Mouse (Mus musculus): ENCODE measurements around the gene Gm9821. TPM values are rescaled to one million over a fixed set of nuclear protein-coding genes. Genes with fewer than 3 reads are reported as not detected.

Gene Gm9821
- 1.8 and 2.8 TPM in 2 replicates for polyA plus RNA-seq (2014; fragmentation: Nextera tagmentation; extraction: Ambion mirVana)

DNA sequence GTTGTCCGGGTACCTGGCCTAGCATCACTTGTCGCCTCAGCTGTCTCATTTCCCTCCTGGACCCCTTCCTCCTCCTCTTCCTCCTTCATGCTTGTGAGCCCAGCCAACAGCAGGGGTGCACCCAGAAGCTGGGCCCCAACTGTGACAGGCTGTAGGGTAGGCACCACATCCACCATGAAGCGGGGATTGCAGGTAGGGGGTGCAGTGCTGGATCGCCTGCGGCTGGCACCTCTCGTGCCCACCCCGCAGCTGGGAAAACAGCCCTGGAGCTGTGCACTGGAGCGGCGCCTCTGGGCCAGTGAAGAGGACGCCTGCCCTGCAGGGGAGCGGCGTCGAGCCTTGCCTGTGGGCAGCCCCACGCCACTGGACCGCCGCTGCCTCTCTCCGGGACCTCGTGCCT lies at the start of gene Gm9821:
Gene Gm9821, plus strand, starts transcription at position 221 of the 400 bp plus-strand sequence.
- Histone ChIP-seq H3K4me1 (ENCODE audit: control insufficient read depth, insufficient read depth, low read length) (peaks cover 58% of the 10 kb centered on the region), H3K9me3 (replicated peaks; ENCODE audit: control insufficient read depth, low read length) (no peaks in the 10 kb centered on the region), H3K4me3 (ENCODE audit: low read depth, low read length) (no peak within 1 kb of the TSS), H3K36me3 (ENCODE audit: control insufficient read depth, insufficient read depth, low read length) (peaks cover 5% of the 10 kb centered on the region), H3K4me2 (peak within 1 kb of the TSS; percentile 52; the same call in 1 of the 2 replicates), H3K27me3 (ENCODE audit: control insufficient read depth, insufficient read depth, low read length) (no peaks in the 10 kb centered on the region), H3K27ac (ENCODE audit: low read depth, low read length) (no peak within 1 kb of the TSS), H3K9ac (ENCODE audit: low read depth, low read length) (0 out of 2 replicates have a peak within 1 kb of the TSS, but pooled peaks have one; percentile 54)
- no peak for ATAC-seq (replicated peaks; ENCODE audit: insufficient number of reproducible peaks, low FRiP score, low TSS enrichment)
- WGBS (ENCODE audit: insufficient replicate concordance), result 91% methylated on average over 18 of the region's 18 CpGs

DNA sequence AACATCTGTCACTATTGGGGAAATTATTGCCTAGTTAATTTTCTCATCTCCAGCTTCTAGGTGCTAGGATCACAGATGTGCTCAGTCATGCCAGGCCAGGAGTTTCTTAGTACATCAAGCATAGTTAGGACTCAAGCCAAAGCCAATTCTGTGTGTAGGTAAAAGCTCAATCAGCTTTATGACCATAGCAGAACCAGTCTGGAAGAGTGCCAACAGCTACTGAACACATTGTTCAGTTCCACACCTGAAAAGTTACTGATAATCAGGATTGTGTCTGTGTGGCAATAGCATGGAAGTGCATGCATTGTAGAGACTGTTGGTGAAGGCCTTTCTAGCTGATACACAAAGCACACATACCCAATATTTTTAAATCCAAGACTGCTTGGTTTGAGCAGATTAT lies 47.5 kb upstream of the Gm9821 start:
- Histone ChIP-seq H3K27me3 (ENCODE audit: control insufficient read depth, insufficient read depth, low read length) (no peaks in the 10 kb centered on the region), H3K36me3 (ENCODE audit: control insufficient read depth, insufficient read depth, low read length) (no peaks in the 10 kb centered on the region), H3K4me2 (no peak overlapping the region), H3K27ac (ENCODE audit: low read depth, low read length) (no peak overlapping the region), H3K4me3 (ENCODE audit: low read depth, low read length) (no peak overlapping the region), H3K4me1 (ENCODE audit: control insufficient read depth, insufficient read depth, low read length) (no peaks in the 10 kb centered on the region), H3K9ac (ENCODE audit: low read depth, low read length) (no peak overlapping the region), H3K9me3 (replicated peaks; ENCODE audit: control insufficient read depth, low read length) (no peaks in the 10 kb centered on the region)
- ATAC-seq (replicated peaks; ENCODE audit: insufficient number of reproducible peaks, low FRiP score, low TSS enrichment), result no peak

DNA sequence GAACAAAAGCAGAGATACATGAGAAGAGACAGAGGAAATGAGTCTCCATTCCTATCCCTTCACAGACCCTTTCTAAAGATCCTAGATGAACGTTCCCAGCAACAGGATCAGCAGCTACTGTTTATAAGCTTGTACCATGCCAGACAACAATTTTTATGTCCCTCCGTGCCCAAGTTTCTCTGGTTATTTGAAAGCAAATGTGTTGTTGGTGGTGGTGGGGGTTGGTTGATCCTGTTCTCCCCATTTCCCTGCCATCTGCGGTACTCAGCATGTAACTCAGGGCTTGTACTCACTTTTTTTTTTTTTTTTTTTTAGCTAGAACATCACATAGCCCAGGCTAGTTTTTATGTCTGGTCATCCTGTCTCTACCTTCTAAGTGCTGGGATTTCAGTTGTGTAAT lies 46.4 kb upstream of the Gm9821 start:
- Histone ChIP-seq H3K27ac (ENCODE audit: low read depth, low read length) (no peak overlapping the region), H3K9ac (ENCODE audit: low read depth, low read length) (no peak overlapping the region), H3K27me3 (ENCODE audit: control insufficient read depth, insufficient read depth, low read length) (no peaks in the 10 kb centered on the region), H3K36me3 (ENCODE audit: control insufficient read depth, insufficient read depth, low read length) (no peaks in the 10 kb centered on the region), H3K4me2 (no peak overlapping the region), H3K4me1 (ENCODE audit: control insufficient read depth, insufficient read depth, low read length) (no peaks in the 10 kb centered on the region), H3K9me3 (replicated peaks; ENCODE audit: control insufficient read depth, low read length) (no peaks in the 10 kb centered on the region), H3K4me3 (ENCODE audit: low read depth, low read length) (no peak overlapping the region)
- ATAC-seq (replicated peaks; ENCODE audit: insufficient number of reproducible peaks, low FRiP score, low TSS enrichment), result no peak
- WGBS (ENCODE audit: insufficient replicate concordance), result 94% methylated on average over 3 of the region's 3 CpGs

DNA sequence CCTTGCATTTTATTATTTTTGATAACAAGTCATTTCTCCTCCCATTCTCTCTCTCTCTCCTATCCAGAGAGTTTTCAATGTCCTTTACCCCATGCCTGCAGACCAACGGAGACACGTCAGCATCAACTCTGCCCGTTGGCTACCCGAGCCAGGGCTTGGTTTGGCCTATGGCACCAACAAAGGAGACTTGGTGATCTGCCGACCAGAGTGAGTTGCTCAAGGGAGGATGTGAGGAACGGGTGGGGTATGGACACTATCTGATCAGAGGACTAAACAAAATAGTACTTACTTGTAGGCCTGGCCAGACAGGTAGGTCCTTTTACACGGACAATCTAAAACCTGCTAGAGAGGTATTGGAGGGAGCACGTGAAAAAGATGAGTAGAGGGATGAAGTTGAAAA lies 45.1 kb upstream of the Gm9821 start:
- Histone ChIP-seq H3K9me3 (replicated peaks; ENCODE audit: control insufficient read depth, low read length) (no peaks in the 10 kb centered on the region), H3K9ac (ENCODE audit: low read depth, low read length) (no peak overlapping the region), H3K4me1 (ENCODE audit: control insufficient read depth, insufficient read depth, low read length) (no peaks in the 10 kb centered on the region), H3K27me3 (ENCODE audit: control insufficient read depth, insufficient read depth, low read length) (no peaks in the 10 kb centered on the region), H3K4me2 (no peak overlapping the region), H3K27ac (ENCODE audit: low read depth, low read length) (no peak overlapping the region), H3K4me3 (ENCODE audit: low read depth, low read length) (no peak overlapping the region), H3K36me3 (ENCODE audit: control insufficient read depth, insufficient read depth, low read length) (no peaks in the 10 kb centered on the region)
- WGBS (ENCODE audit: insufficient replicate concordance), result 87% methylated on average over 8 of the region's 8 CpGs
- no peak for ATAC-seq (replicated peaks; ENCODE audit: insufficient number of reproducible peaks, low FRiP score, low TSS enrichment)

DNA sequence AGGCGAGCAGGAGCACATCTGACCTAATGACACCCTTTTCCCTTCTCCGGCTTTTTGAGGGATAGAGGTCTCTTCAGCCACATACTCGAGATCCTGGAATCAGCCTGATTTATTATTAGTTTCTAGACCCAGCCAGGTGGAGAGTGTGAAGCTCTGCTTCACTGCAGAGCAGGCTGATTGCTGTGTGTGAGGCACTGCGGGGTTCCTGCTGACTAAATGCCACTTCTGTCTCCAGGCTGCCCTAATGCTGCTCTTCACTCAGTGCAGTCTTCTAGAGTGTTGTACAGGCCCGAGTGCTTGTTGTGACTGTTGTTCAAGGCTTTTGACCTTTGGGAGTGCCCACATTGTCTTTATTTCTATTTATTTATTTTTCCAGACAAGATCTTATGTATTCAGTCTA lies 43.2 kb upstream of the Gm9821 start:
- no peak overlapping the region for H3K4me2 ChIP-seq
- H3K36me3 ChIP-seq (ENCODE audit: control insufficient read depth, insufficient read depth, low read length), result no peaks in the 10 kb centered on the region
- H3K9me3 ChIP-seq (replicated peaks; ENCODE audit: control insufficient read depth, low read length), result no peaks in the 10 kb centered on the region
- 73% methylated on average over 5 of the region's 5 CpGs for WGBS (ENCODE audit: insufficient replicate concordance)
- no peaks in the 10 kb centered on the region for H3K27me3 ChIP-seq (ENCODE audit: control insufficient read depth, insufficient read depth, low read length)
- no peak overlapping the region for H3K4me3 ChIP-seq (ENCODE audit: low read depth, low read length)
- ATAC-seq (replicated peaks; ENCODE audit: insufficient number of reproducible peaks, low FRiP score, low TSS enrichment), result no peak
- no peak overlapping the region for H3K9ac ChIP-seq (ENCODE audit: low read depth, low read length)
- H3K4me1 ChIP-seq (ENCODE audit: control insufficient read depth, insufficient read depth, low read length), result no peaks in the 10 kb centered on the region
- no peak overlapping the region for H3K27ac ChIP-seq (ENCODE audit: low read depth, low read length)

DNA sequence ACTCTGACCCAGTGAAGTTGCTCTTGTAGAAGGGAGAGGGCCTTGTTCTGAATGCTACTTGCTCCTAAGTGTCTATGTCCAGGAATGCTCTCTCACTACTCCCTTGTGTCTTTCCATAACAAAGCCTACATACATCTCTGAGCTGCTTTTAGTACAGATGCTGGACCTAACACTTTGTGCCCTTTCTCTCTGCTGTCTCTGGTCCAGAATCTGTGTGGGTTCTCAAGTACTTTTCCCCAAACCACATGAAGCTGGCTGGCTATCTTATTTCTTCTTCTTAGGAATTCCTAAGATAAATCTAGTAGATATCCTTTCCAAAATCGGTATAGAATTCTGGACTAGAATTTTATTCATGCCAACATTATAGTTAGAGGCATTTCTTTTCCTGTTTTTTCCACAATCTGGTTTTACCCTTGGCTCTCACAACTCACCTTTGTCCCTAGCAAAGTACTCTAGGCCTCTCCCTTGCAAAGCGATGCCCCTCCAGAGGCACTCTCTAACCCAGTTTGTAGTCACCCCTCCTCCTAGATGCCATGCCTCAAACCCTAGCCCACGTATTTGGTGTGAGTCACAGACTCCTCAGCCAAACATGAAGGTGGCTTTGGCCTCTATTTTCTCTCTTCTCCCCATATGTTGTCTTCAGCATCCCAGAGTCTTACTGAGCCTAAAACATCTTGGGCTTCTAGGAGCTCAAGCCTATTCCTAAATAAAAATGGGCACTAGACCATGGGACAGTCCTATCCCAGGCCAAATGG lies 42.2 kb upstream of the Gm9821 start:
- no peak overlapping the region for H3K9ac ChIP-seq (ENCODE audit: low read depth, low read length)
- no peak overlapping the region for H3K4me2 ChIP-seq
- H3K27me3 ChIP-seq (ENCODE audit: control insufficient read depth, insufficient read depth, low read length), result no peaks in the 10 kb centered on the region
- H3K4me3 ChIP-seq (ENCODE audit: low read depth, low read length), result no peak overlapping the region
- 87% methylated on average over 3 of the region's 3 CpGs for WGBS (ENCODE audit: insufficient replicate concordance)
- H3K36me3 ChIP-seq (ENCODE audit: control insufficient read depth, insufficient read depth, low read length), result no peaks in the 10 kb centered on the region
- H3K27ac ChIP-seq (ENCODE audit: low read depth, low read length), result no peak overlapping the region
- no peaks in the 10 kb centered on the region for H3K9me3 ChIP-seq (replicated peaks; ENCODE audit: control insufficient read depth, low read length)
- ATAC-seq (replicated peaks; ENCODE audit: insufficient number of reproducible peaks, low FRiP score, low TSS enrichment), result no peak
- no peaks in the 10 kb centered on the region for H3K4me1 ChIP-seq (ENCODE audit: control insufficient read depth, insufficient read depth, low read length)

DNA sequence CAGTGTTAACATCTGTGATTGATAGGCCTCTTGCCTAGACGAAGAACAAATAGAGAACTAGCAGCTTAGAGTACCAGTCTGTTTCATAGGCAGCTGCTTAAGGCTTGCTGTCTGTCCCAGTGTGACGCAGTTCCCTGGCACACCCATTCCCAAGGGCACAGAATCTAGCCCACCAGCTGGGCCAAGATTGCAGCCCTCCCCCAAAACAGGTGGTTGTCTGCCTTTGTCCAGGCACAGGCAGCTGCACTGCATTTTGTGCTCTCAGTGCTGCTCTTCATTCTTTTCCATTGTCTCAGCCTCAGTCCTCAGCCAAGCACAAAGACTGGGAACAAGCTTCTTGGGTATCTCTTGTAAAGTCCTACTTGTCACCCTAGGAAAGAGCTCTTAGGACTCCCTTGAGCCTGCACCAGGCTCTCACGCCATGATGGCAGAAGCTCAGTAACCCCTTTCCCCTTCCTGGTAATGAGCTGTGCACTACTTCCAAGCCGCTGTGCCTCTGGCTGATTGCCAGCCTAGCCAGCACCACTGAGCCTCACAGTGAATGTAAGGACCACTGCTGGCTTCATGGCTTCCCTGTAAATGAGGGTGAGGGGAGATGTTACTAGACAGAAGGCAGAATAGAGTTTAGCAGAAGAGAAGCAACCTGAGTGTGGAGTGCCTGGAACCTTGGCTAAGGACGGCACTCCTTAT lies 40.7 kb upstream of the Gm9821 start:
- Histone ChIP-seq H3K4me1 (ENCODE audit: control insufficient read depth, insufficient read depth, low read length) (no peaks in the 10 kb centered on the region), H3K4me3 (ENCODE audit: low read depth, low read length) (no peak overlapping the region), H3K9ac (ENCODE audit: low read depth, low read length) (no peak overlapping the region), H3K27ac (ENCODE audit: low read depth, low read length) (no peak overlapping the region), H3K36me3 (ENCODE audit: control insufficient read depth, insufficient read depth, low read length) (no peaks in the 10 kb centered on the region), H3K9me3 (replicated peaks; ENCODE audit: control insufficient read depth, low read length) (no peaks in the 10 kb centered on the region), H3K4me2 (no peak overlapping the region), H3K27me3 (ENCODE audit: control insufficient read depth, insufficient read depth, low read length) (no peaks in the 10 kb centered on the region)
- 78% methylated on average over 5 of the region's 5 CpGs for whole genome bisulfite sequencing (ENCODE audit: insufficient replicate concordance)
- no peak for ATAC-seq (replicated peaks; ENCODE audit: insufficient number of reproducible peaks, low FRiP score, low TSS enrichment)

DNA sequence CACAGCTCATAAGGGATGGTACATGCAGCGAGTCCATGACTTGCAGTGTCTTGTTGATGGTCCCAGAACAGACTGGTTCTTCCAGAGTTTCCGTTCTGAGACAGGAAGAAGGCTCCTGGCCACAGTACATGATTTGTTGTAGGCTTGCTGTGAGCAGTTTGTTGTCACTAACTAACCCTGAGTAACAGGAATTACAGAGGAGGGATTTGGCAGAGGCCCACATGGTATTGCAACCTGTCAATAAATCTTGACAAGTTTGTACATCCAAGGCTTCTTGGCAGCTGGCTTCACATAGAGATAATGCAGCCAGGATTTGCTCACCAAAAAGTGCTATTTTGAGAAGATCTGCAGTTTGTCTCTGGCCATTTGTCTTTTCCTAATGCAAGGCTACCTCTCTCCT lies 39.4 kb upstream of the Gm9821 start:
- no peak overlapping the region for H3K4me3 ChIP-seq (ENCODE audit: low read depth, low read length)
- H3K9ac ChIP-seq (ENCODE audit: low read depth, low read length), result no peak overlapping the region
- no peaks in the 10 kb centered on the region for H3K9me3 ChIP-seq (replicated peaks; ENCODE audit: control insufficient read depth, low read length)
- no peaks in the 10 kb centered on the region for H3K4me1 ChIP-seq (ENCODE audit: control insufficient read depth, insufficient read depth, low read length)
- no peak overlapping the region for H3K4me2 ChIP-seq
- no peaks in the 10 kb centered on the region for H3K27me3 ChIP-seq (ENCODE audit: control insufficient read depth, insufficient read depth, low read length)
- no peak overlapping the region for H3K27ac ChIP-seq (ENCODE audit: low read depth, low read length)
- no peaks in the 10 kb centered on the region for H3K36me3 ChIP-seq (ENCODE audit: control insufficient read depth, insufficient read depth, low read length)
- ATAC-seq (replicated peaks; ENCODE audit: insufficient number of reproducible peaks, low FRiP score, low TSS enrichment), result no peak
- 94% methylated on average over 2 of the region's 2 CpGs for WGBS (ENCODE audit: insufficient replicate concordance)

DNA sequence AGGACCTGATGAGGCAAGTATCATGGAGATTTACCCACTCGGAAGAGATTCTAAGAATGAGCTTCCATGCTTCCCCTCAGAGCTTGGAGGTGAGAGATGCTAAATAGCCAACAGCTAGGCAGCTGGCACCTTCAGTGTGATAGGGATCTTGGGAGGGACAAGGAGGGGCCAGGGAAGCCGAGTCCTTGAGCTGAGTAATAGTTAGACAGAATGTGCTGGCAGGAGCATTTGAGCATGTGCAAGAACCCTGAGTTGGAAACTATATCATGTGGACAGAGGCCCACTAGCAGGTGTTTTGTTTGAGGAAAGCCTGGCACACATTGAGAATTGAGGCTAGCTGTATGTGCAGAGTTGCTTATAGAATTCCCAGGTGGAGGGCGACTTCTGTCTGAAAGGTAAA lies 32.9 kb upstream of the Gm9821 start:
- Histone ChIP-seq H3K27me3 (ENCODE audit: control insufficient read depth, insufficient read depth, low read length) (no peaks in the 10 kb centered on the region), H3K36me3 (ENCODE audit: control insufficient read depth, insufficient read depth, low read length) (peaks cover 11% of the 10 kb centered on the region), H3K9ac (ENCODE audit: low read depth, low read length) (no peak overlapping the region), H3K4me2 (no peak overlapping the region), H3K4me3 (ENCODE audit: low read depth, low read length) (no peak overlapping the region), H3K27ac (ENCODE audit: low read depth, low read length) (no peak overlapping the region), H3K9me3 (replicated peaks; ENCODE audit: control insufficient read depth, low read length) (no peaks in the 10 kb centered on the region), H3K4me1 (ENCODE audit: control insufficient read depth, insufficient read depth, low read length) (0 out of 2 replicates have a peak, but pooled peaks cover 5% of the 10 kb centered on the region)
- WGBS (ENCODE audit: insufficient replicate concordance), result 63% methylated on average over 3 of the region's 3 CpGs
- no peak for ATAC-seq (replicated peaks; ENCODE audit: insufficient number of reproducible peaks, low FRiP score, low TSS enrichment)

Measured in heart, embryonic 11.5 days (tissue).